Mouse (Mus musculus): Measurements from ENCODE around the gene Tmcc3.

DNA sequence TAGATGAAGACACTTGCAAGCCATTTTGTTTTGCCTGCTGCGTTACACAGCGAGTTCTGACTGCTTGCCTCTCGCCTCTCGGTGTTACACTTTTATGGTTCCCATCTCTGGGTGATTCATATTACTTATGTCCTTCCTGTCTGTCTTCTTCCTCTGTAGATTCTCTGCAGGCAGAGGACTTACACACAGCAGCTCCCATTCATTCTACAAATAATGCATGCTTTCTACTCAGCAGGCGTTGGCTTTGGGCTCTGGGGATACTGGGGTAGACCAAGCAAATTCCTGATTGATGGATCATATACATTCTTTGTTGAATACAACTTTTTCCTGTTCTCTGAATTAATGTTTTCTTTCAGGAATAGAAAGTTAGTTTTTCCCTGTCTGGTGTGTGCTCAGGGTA lies 161.8 kb downstream of the Tmcc3 start:
- TF ChIP-seq MAX (IDR thresholded peaks at IDR 0.05; ENCODE audit: low read length), result no peak
- no peak for TF ChIP-seq CTCF (conservative IDR thresholded peaks at IDR 0.05 in 1 of 2, IDR thresholded peaks at IDR 0.05 in 1 of 2; ENCODE audit: low read depth in 2 of 2, low read length in 2 of 2)
- TF ChIP-seq ELF1 (IDR thresholded peaks at IDR 0.05; ENCODE audit: low read depth, low read length), result no peak
- TF ChIP-seq MEF2A (IDR thresholded peaks at IDR 0.05; ENCODE audit: borderline replicate concordance, low read depth, low read length), result no peak
- TF ChIP-seq IRF4 (IDR thresholded peaks at IDR 0.05; ENCODE audit: low read depth, low read length), result no peak
- no peak for TF ChIP-seq KAT2A (IDR thresholded peaks at IDR 0.05; ENCODE audit: insufficient replicate concordance, low read length)
- TF ChIP-seq TBP (conservative IDR thresholded peaks at IDR 0.05; ENCODE audit: low read depth, low read length), result no peak
